Mouse (Mus musculus): ENCODE results near the gene Dusp7.

Dusp7 gene

GRCm38 (mm10) chr9:106421033-106421864 is 52.8 kb downstream of the Dusp7 start:
- no peak for DNase-seq (ENCODE audit: low read depth)

DNA sequence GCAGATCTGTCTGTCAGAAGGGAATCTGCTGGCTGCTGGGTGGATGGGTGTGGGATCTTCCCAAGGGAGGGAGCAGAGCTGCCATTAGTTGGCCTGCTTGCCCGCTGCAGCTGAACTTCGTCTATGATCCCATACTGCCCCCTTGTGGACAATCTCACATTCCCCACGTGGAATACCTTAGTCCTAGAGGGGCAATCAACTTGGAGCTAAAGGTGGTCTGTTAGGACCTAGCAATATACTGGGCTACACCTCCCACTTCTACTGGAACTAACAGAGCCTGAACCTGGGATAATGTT is 53.4 kb downstream of the Dusp7 start:
- peak; percentile 91 for DNase-seq (ENCODE audit: low read depth)

Data from induced T-regulatory cell, adult 2 months (primary cell).